Mouse (Mus musculus) adrenal gland, postnatal 14 days (tissue): ENCODE data around the gene Slc5a8. TPM values are rescaled to one million over a fixed set of nuclear protein-coding genes. Genes with fewer than 3 reads are reported as not detected.

Experiments
- DNase-seq: peaks from one replicate; pipeline ENCODE4 v3.0.0; 2021; ENCODE audit warnings: mixed read lengths
- long read RNA-seq, 2 experiments: library from polyadenylated mRNA; stranded (forward); transcript quantifications; one replicate each; pipeline ENCODE4 v2.0.0; 2021
- total RNA-seq: library from RNA; stranded (reverse); gene quantifications from 2 replicates; pipeline ENCODE4 v1.2.3, GENCODE M21; 2021

Slc5a8 gene
- total RNA-seq = 0.07 and 0.11 TPM in 2 replicates
- long read RNA-seq, experiment 1 = 0 reads
- long read RNA-seq, experiment 2 = 0 reads

DNA sequence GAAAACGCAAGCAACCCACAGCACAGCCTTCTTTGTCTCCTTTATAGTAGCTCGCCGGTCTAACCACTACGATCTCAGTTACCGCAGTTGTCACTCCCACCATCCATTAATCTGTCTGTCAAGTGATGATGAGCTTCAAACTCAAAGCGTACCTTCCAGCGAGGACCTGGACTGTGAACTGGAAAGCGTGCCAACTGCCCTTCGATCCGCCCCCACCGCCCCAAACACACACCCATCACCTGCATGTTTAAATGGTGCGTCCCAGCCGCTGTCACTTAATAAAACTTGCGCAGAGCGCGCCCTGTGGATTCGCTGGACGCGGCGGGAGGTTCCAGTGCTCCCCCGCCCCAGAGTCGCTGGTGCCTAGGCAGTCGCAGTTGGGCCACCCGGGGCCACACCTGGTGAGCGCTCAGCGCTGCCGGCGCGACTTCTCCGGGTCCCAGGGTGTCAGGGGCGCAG lies at the start of gene Slc5a8:
Gene Slc5a8, plus strand, starts transcription at position 361 of the 459 bp plus-strand sequence.
- peak; percentile 7 for DNase-seq

DNA sequence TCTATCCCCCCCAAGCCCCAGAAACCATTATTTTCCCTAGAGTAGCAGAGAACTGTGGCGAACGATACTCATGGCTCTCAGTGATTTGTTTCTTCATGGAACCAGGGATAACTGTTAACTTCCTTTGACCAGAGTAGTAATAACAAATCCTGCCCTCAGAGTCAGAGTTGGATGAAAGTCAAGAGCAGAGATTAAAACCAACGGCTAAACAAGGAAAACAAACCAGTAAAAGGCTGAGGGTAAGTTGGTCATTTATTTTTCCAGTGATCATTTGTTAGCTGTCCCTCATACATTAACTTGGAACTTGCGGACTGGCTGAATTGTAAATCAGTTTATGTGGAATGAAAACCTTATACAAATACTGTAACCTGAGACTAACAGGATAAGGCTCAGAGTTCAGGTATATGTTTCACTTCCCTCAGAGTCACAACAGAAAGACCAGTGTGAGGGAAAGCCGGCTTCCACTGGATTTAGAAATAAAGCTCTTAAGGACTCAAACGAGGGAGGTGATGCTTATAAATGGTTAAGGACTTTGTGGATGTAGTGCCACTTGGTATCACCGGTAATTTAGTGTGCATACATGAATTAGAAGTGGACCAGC lies 36.8 kb upstream of the Slc5a8 start:
- DNase-seq = no peak

DNA sequence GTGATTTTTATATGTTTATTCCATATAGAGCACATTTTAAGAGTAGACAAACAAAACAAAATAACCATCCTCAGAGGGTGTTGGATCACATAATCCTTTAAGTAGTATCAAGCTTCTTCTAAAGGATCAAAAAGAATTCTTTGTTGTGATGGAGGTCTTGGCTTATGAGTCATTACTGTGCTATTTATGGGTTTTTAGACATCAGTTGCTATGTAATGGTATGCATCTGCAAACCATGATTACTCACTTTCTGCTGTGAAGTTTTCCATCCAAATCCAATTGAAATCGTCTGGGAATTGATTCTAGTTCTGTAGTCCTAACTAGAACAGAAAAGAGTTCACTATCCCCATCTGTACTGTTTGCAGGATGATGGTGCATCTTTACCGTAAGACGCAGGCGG lies 35.8 kb upstream of the Slc5a8 start:
- no peak for DNase-seq

DNA sequence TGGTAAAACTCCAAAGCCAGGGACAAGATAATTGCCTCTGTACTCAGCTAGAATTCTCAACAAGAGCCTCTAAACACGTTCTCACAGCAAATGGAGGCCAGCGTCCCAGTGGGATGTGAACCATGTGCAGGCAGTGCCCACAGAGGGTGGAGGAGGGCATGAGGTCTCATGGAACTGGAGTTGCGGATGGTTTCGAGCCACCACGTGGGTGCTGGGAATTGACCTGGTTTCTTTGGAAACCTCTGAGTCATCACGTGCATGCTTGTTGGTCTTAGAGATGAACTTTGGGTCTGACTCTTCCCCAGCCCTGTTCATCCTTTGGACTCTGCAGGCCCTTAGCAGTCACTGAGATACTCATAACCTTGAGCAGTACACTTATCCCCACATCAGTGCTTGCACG lies 32.5 kb upstream of the Slc5a8 start:
- no peak for DNase-seq

DNA sequence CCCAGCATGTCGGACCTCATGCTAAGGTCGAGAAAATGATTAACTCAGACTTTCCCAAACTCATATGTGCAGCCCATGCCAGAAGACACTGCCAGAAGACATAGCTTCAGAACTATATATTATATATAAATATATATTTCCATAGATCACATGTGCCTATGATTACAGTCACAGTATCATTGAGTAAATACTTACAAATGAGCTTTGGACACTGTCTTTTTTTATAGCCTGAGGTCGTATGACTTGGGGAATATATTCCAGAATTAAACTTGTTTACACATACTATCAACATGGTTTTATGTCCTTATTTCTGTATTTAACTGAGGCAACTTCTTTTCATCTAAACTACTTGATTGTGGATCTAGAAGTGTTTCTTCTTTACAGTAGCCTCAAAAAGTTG lies 24.9 kb upstream of the Slc5a8 start:
- no peak for DNase-seq

DNA sequence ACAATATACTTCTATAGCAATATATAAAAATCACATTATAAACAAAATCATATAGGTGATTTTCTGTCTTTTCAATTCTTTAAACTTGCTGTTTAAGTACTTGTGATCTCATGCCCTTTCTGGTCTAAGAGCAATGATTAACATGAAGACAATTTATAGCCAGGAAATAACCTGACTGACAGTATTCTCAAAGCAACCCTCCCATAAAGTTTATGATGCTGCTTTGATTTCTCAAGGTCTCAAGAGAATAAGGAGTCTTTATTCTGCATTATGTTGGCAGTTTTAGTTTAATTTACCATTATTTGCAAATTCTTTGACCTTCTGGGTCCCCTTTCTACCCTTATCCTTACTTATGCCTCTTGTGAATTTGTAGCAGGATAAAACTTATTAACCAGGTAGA lies 24.4 kb upstream of the Slc5a8 start:
- no peak for DNase-seq

DNA sequence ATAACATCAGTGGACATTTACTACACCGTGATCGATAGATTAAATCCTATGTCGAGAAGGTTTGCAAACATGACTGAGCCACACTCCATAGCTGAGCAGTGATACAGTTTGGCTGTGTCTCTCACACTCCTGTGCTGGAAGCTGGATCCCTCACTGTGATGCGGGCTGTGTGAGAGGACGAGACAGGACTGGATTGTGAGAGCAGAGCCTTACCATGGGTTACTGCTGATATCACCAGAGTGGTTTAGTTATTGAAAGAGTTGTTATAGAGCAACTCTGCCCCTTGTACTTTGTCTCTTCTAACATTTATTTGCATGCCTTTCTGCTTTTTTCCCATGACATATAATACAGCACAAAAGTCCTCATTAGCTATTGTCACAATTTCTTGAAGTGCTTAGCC lies 23.5 kb upstream of the Slc5a8 start:
- DNase-seq = no peak

DNA sequence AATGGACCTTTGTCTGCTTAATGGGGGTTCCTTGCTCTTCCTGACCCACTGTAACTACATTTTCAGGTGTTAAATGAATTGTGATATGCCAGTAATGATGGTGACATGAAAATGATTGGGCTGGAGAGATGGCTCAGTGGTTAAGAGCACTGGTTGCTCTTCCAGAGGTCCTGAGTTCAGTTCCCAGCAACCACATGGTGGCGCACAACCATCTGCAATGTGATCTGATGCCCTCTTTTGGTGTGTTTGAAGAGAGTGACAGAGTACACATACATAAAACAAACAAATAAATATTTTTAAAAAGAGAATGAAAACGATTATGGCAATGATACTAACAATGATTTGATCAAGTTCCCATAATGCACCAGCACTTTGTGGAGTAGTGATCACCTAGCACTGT lies 19.8 kb upstream of the Slc5a8 start:
- no peak for DNase-seq

DNA sequence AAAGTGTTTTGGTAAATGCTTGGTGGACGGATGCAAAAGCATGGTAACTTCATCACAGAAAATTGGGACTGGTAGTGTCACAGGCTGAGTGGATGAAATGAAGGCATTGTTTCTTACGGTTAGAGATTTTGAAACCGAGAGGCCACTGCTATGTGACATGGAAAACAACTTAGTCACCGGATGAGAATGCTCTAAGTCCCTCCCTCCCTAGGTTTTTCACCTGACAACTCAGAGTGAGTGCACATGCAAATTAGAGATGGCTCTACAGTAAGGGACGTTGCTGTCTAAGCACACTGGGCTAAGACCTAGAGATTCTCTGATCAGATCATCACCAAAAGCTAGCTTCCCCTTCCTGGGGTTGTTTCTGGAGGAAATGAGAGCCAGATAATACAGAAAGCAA lies 10.9 kb upstream of the Slc5a8 start:
- no peak for DNase-seq

DNA sequence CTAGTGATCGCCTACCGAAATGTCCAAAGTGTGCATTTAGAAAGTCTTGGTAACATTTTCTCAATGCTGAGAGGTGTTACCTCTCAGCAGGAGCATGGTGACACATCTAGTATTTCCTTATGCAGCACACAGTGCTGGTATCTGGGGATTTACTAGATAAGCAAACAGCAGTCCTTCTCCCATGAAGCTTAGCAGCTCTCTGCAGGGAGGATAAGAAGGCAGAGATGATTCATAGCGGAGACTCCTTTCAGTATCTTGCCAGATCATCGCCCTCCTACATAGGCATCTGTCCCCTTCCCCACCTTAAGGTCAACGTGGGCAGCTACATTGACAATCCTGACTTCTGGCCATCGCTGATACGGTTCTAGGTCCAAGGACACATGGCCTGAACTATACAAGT lies 8.4 kb upstream of the Slc5a8 start:
- DNase-seq = no peak

DNA sequence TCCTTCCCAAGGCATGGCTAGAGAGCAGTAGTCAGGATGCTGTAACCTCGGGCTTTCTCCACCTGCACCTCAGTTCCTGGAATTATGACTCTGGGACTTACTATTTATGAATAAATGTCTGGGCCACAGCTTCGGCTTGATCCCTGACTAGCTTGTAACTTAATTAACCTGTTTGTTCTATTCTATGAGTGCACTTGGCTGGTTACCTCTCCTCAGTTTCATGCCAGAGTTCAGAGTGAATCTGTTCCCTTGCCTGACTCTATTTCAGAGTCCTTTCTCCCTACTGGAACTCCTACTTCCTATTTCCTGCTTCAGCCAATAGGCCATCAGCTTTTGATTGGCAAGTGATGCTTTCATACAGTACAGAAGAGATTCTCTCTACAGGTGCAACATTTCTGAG lies 2.1 kb upstream of the Slc5a8 start:
- DNase-seq = no peak

DNA sequence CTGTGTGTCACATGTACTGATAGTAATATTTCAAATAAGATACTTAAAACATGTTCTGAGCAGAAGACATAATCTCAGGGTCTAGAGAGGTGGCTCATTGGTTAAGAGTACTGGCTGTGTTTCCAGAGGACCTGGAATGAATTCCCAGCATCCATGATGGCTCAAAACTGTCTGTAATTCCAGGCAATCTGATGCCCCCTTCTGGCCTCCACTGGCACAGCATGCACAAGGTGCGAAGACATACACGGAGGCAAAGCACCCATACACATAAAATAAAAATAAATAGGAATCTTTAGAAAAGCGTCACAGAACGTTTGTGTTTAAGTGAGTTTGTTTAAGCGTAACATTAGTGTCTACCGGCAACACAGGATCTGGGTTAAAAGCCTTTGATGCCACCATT lies 956 bp upstream of the Slc5a8 start:
- no peak for DNase-seq

DNA sequence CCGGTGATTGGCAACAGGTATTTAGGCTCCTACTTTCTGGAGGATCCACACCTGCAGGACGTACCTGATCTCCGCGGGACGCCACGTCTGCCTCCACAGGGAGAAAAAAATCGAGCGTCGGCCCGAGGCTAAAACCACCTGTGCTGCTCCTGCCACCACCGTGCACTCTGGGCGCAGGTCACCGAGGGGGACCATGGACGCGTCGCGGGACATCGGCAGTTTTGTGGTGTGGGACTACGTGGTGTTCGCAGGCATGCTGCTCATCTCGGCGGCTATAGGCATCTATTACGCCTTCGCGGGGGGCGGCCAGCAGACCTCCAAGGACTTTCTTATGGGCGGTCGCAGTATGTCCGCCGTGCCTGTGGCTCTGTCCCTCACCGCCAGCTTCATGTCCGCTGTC lies 322 bp downstream of the Slc5a8 start:
- no peak for DNase-seq

DNA sequence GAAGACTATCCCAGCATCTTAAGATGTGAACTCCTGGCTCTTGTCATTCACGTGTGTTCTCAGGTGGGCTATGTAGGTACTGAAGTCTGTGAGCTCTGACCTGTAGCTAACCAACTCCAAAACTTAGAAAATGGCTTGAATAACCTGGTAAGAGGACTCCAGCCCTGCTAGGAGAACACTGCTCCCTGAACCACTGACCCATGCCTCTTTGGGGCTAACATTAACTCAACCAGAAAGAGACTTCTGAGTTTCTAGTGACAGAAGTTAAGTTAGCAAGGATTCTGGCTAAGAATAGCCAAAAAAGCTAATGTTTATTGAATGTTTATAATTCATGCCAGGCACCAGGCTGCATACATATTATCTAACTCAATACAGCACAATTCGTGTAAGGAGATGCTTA lies 2.6 kb downstream of the Slc5a8 start:
- no peak for DNase-seq

DNA sequence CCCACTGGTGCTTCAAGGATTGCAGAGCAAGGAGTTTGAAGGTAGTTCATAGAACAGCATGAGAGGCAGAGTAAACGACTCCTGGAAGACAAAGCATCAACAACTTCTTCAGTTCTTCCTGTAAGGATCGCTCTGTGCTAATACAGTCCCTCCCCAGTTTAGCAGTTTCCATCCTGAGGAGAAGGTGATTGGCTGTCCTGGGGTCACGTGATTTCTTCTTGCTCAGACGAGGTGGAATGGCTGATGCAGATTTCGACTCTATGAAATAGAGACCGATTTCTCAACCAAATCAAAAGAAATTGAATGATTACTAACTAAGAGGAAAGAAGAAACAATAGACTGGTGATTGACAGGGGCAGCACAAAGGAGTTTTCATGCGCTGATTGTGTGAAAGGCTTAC lies 5.6 kb downstream of the Slc5a8 start:
- DNase-seq = no peak

DNA sequence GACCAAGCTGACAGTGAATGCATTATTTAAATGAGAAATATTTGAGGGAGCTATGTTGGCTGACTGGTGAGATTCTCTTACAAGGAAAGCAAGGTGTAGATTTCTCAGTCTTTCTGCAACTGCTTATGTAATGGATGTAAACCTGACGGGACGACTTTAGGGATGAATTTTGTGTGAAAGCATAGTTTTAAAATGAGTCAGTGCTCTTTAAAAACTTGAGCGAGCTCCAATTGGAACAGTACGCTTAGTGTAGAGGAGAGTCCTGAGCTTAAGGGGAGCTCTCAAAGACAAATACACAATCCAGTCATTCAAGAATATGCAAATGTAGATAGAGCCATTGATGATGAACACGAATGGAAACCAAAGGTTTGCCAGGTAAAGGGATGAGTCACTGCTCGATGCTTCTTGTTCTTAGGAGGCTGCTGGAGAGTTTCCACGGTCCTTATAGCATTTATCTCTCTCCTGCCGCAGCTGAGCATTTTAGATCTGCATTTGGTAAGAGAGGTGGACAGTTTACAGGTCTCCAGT lies 6.8 kb downstream of the Slc5a8 start:
- DNase-seq = no peak

DNA sequence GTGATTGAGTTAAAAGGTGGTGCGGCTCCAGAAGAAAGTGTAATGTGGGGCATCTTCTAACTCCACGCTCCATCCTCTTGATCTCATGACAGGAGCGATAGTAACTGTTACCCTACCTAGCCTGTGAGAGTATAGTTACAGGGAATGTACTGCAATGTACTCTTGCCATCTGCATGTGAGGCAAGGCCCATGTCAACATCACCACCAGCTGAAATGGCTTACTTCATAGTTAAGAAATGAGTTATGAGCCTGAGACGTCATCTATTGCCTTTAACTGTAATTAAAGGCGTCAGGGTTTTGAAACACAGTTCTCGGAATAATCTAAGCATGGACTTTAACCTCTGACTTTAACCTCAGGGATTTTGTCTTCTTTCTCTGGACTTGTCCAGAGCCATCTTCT lies 11.2 kb downstream of the Slc5a8 start:
- no peak for DNase-seq

DNA sequence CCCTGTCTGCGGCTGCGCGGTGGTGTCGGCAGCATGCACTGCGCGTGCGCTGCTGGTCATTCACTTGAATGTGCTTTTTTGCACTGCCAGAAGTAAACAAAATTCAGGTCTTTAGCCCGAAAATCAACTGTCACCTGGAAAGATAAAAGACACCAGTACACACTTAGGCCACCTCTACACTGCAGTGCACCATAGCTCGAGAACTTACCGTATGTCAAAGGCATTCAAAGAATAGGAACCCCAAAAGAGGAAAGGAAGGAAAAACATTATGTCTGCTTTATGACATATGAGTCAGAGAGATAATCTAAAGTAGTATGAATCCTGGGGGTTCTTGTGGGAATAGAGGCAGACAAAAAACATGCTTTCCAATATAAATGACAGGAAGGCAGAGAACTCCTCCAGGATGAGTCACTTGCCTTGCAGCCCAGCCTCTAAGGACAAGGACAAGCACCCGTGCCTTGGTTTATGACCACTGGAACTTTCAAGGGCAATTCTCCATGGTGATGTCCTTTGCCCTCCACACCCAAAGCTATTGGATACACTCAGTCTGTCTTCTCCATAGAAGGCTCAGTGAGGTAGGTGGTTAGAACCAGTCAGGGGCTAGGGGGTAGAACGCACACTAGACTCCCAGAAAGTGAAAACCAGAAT lies 64.0 kb downstream of the Slc5a8 start:
- peak; percentile 70 for DNase-seq

DNA sequence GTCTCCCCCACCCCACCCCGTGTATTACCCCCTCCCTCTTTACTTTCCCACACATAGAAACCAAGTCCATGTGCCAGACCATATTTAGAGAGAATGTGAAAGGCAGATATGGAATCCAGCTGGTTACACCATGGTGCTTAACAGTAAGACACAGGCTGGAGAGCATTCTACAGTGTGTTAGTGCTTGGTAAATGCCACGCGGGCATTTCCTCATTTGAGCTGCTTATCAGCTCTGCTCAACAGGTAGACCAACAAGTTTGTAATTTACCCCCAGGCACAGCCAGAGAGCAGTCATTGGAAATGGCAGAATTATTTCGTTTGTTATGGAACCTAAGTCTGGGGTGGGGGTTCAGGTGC lies 64.5 kb downstream of the Slc5a8 start:
- DNase-seq = no peak

DNA sequence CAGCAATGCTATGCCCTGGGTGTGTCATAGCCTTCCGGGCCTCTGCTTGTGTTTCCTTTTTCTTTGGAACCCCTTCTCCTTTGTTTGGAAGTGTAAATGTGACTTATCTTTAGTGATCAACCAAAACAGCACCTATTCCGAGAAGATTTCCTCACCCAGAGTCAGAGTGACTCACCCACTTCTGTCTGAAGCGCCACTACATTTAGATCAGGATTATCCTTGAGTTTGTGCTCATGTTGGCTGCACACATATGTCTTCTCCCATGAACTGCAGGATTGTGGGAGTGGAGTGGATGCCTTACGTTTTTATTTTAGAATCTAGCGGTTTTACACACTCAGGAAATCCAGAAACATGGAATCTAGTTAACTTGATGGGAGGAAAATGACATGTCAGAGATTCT lies 75.0 kb downstream of the Slc5a8 start:
- DNase-seq = no peak

DNA sequence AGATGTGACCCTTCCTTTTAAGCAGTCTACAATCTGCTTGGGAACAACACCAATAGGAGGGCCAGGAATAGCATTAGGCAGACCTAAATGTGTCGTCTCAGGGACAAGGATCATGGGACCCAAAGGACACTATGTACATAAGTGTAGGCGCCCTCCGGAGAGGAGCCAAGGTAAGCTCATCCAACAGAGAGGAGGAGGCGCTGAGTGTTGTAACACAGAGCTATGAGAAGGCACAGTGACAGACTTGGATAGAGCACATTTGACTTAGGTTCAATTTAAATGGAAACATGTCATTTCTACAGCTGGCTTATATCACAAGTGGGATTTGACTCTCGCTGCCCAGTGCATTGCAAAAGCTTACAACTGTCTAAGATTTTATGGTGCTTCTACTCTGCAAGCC lies 82.8 kb downstream of the Slc5a8 start:
- DNase-seq = no peak

DNA sequence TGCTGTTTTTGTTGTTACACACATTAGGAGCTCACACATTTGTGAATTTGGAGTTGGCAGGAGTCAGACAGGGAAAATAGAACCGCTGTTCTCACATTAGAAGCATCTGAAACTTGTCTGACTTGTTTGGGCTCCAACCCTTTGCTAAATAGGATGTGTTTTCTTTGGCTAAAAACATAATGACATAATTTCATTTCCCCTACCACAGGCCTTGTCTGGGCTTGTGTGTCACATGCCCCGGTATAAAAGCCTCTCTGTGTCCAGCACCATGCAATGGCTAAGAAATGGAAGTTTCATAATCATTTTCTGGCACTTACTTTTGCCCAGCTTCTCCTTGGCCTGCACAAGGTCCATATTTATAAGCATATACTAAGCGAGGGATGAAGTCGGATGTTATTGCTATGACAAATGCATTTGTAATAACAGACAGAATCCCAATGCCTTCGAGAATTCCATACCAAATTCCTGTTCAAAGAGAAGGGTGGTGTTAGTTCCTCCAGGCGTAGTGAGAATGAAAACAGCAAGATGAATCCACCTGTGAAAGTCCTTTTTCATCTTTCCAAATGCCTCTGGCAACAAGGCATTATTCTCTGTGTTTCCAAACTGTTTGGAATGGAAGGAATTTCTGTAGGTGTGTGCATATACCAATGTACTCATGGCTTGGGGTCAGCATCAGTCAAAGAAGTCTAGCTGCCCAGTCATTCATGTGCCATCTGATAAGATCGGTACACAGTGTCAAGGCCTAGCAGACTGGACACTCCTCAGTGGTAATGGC lies 85.3 kb downstream of the Slc5a8 start:
- no peak for DNase-seq

DNA sequence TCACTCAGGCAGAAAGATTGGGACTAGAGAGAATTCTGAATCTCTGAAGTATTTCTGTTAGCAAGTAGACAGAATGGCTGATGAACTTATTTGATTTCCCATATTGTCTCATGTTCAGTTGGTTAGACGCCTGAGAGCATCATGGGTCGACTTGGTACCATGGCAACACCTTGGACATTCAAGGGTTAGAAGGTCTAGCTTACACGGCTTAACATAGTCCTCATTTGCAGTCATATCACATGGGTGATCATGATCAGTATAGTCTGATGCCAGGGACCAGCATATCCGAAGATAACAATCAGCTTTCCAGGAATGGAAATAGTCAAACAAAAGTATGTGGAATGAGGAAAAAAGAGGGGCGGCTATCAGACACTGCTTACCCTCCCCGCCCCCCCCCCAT lies 93.1 kb downstream of the Slc5a8 start:
- DNase-seq = no peak
